Mouse (Mus musculus): ENCODE data around the gene Slain1. TPM values are rescaled to one million over a fixed set of nuclear protein-coding genes. Genes with fewer than 3 reads are reported as not detected.

The Slain1 gene
- polyA plus RNA-seq (2016; fragmentation: Nextera tagmentation; extraction: Ambion mirVana) = 27.8 and 29.5 TPM in 2 replicates

GRCm38 (mm10) chr14:103649896-103650334 lies at the start of gene Slain1:
Gene Slain1, plus strand, starts transcription at chr14:103650228.
- no peaks in the 10 kb centered on the region for H3K36me3 ChIP-seq (replicated peaks)
- peak; percentile 97 for ATAC-seq (ENCODE audit: low FRiP score)
- peak within 1 kb of the TSS; percentile 57 for H3K4me2 ChIP-seq
- H3K9me3 ChIP-seq = no peaks in the 10 kb centered on the region
- H3K4me1 ChIP-seq = peaks cover 53% of the 10 kb centered on the region
- under 1% methylated on average over 32 of the region's 32 CpGs for WGBS
- H3K27me3 ChIP-seq = no peaks in the 10 kb centered on the region
- peak within 1 kb of the TSS; percentile 99 for H3K27ac ChIP-seq
- H3K4me3 ChIP-seq (replicated peaks) = peak within 1 kb of the TSS; percentile 89
- H3K9ac ChIP-seq = peak within 1 kb of the TSS; percentile 95

GRCm38 (mm10) chr14:103608063-103608462 lies 42.0 kb upstream of the Slain1 start:
- no peak overlapping the region for H3K4me3 ChIP-seq (replicated peaks)
- 91% methylated on average over 8 of the region's 8 CpGs for WGBS
- no peak for ATAC-seq (ENCODE audit: low FRiP score)
- H3K36me3 ChIP-seq (replicated peaks) = no peaks in the 10 kb centered on the region
- no peaks in the 10 kb centered on the region for H3K27me3 ChIP-seq
- no peak overlapping the region for H3K9ac ChIP-seq
- no peak overlapping the region for H3K27ac ChIP-seq
- H3K4me1 ChIP-seq = no peaks in the 10 kb centered on the region
- H3K4me2 ChIP-seq = no peak overlapping the region
- H3K9me3 ChIP-seq = no peaks in the 10 kb centered on the region

DNA sequence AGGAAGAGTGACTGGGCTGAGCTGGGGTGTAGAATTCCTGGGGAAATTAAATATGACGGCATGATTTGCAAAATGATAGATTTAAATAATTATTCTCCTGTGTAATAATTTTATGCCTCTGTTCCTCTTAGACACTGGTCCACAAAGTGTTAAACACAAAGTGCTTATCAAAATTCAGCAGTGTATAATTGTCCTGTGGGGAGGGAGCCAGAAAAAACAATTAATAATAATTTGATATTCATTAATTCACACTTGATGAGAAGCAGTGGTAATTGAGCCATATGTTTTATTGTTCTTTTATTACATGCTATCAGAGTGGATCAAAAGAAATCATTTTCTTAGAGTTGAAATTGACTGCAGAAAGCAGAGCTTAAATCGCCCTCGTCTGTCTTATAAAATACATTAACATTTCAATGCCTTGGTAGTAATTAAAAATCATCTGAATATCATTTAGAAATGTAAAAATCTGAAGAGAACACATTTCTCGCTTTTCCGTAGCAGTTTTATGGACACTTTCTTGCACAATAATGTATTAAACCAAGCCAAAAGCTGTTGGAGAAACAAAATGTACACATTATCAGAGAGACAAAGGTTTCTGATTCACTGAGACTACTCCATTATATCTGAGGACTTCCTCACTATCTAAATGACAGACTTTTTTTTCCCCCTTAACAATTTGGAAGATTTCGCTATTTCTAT lies 36.3 kb upstream of the Slain1 start:
- H3K27me3 ChIP-seq = no peaks in the 10 kb centered on the region
- H3K9me3 ChIP-seq = no peaks in the 10 kb centered on the region
- H3K4me1 ChIP-seq = no peaks in the 10 kb centered on the region
- no peak overlapping the region for H3K9ac ChIP-seq
- peak; percentile 41; the same call in 1 of the 2 replicates for ATAC-seq (ENCODE audit: low FRiP score)
- WGBS = 67% methylated on average over 6 of the region's 6 CpGs
- no peak overlapping the region for H3K4me2 ChIP-seq
- H3K4me3 ChIP-seq (replicated peaks) = no peak overlapping the region
- H3K36me3 ChIP-seq (replicated peaks) = no peaks in the 10 kb centered on the region
- no peak overlapping the region for H3K27ac ChIP-seq

GRCm38 (mm10) chr14:103614272-103614587 lies 35.8 kb upstream of the Slain1 start:
- Histone ChIP-seq H3K27ac (no peak overlapping the region), H3K4me3 (replicated peaks) (no peak overlapping the region), H3K9me3 (no peaks in the 10 kb centered on the region), H3K4me1 (no peaks in the 10 kb centered on the region), H3K36me3 (replicated peaks) (no peaks in the 10 kb centered on the region), H3K27me3 (no peaks in the 10 kb centered on the region), H3K9ac (no peak overlapping the region), H3K4me2 (no peak overlapping the region)
- ATAC-seq (ENCODE audit: low FRiP score) = no peak
- WGBS = 87% methylated on average over 4 of the region's 4 CpGs

DNA sequence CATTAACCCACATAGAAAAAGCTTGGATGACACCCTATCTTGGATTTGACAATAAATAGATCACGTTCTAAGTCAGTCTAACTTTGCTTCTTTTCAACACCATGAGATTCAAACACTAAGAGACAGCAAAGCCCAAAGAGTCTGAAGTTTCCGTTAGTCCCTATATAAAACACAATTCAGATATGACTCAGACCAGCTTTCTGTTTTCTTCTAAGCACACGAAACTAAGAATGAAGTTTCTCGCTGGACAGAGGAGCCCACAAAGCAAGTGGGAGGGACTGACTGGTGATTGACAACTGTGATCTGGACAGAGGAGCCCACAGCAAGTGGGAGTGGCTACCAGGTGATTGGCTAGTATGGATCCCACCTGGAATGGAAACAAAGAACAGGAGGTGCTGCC lies 30.3 kb upstream of the Slain1 start:
- H3K36me3 ChIP-seq (replicated peaks) = no peaks in the 10 kb centered on the region
- H3K27me3 ChIP-seq = no peaks in the 10 kb centered on the region
- H3K27ac ChIP-seq = no peak overlapping the region
- no peak overlapping the region for H3K4me2 ChIP-seq
- no peak overlapping the region for H3K9ac ChIP-seq
- no peak overlapping the region for H3K4me3 ChIP-seq (replicated peaks)
- no peak for ATAC-seq (ENCODE audit: low FRiP score)
- H3K4me1 ChIP-seq = no peaks in the 10 kb centered on the region
- no peaks in the 10 kb centered on the region for H3K9me3 ChIP-seq
- WGBS = 91% methylated on average over 4 of the region's 4 CpGs

GRCm38 (mm10) chr14:103621207-103621606 lies 28.8 kb upstream of the Slain1 start:
- Histone ChIP-seq H3K9me3 (no peaks in the 10 kb centered on the region), H3K4me3 (replicated peaks) (no peak overlapping the region), H3K9ac (no peak overlapping the region), H3K4me1 (no peaks in the 10 kb centered on the region), H3K27me3 (no peaks in the 10 kb centered on the region), H3K27ac (no peak overlapping the region), H3K4me2 (no peak overlapping the region), H3K36me3 (replicated peaks) (no peaks in the 10 kb centered on the region)
- no peak for ATAC-seq (ENCODE audit: low FRiP score)
- 94% methylated on average over 2 of the region's 2 CpGs for WGBS

DNA sequence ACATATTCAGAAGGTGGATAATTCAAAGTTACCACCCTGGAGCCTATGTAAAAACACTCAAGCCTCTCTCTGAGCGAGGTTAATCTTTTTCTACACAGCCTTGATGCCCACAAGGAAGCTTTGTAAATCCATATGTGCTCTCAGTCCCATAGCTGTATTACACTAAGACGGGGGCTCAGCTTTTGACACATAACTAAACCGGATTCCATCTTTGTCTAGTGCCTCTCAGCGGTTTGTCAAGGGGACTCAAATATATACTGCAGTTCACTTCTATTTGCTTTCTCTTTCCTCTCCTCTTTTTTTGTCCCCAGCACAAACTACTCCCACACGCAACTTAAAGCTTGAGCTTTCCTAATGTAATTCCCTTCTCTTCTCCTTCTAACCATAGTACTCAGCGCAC lies 23.9 kb upstream of the Slain1 start:
- no peaks in the 10 kb centered on the region for H3K36me3 ChIP-seq (replicated peaks)

GRCm38 (mm10) chr14:103629639-103630364 lies 20.2 kb upstream of the Slain1 start:
- H3K27ac ChIP-seq = no peak overlapping the region
- H3K27me3 ChIP-seq = no peaks in the 10 kb centered on the region
- no peak for ATAC-seq (ENCODE audit: low FRiP score)
- H3K4me1 ChIP-seq = no peaks in the 10 kb centered on the region
- 90% methylated on average over 7 of the region's 7 CpGs for WGBS
- H3K4me2 ChIP-seq = no peak overlapping the region
- no peak overlapping the region for H3K4me3 ChIP-seq (replicated peaks)
- H3K9me3 ChIP-seq = 0 out of 2 replicates have a peak, but pooled peaks cover under 1% of the 10 kb centered on the region
- H3K36me3 ChIP-seq (replicated peaks) = no peaks in the 10 kb centered on the region
- H3K9ac ChIP-seq = no peak overlapping the region

More for the DNA sequence above, 23.9 kb upstream of the Slain1 start:
- no peak for ATAC-seq (ENCODE audit: low FRiP score)
- Histone ChIP-seq H3K9ac (no peak overlapping the region), H3K4me1 (no peaks in the 10 kb centered on the region), H3K4me3 (replicated peaks) (no peak overlapping the region), H3K27me3 (no peaks in the 10 kb centered on the region), H3K27ac (no peak overlapping the region), H3K9me3 (no peaks in the 10 kb centered on the region), H3K4me2 (no peak overlapping the region)
- WGBS = 89% methylated on average over 6 of the region's 6 CpGs

DNA sequence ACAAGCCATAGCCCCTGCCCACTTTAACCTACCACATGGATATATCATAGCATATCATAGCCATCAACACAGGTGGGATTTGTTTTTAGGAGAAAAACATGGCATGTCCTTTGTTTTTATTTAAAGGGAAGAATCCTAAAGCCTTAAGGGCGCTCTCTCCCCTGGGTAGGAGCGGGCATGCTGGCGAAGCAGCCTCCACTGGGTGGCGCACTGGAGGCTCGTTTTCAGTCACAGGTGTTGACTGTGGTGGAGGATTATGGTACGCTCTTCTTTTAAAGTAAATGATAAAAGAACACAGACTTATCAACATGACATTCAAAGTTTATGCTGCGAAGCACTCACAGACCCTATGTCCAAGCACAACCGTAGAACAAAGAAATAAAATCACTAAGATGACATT lies 19.5 kb upstream of the Slain1 start:
- Histone ChIP-seq H3K9ac (no peak overlapping the region), H3K27ac (no peak overlapping the region), H3K4me1 (no peaks in the 10 kb centered on the region), H3K9me3 (0 out of 2 replicates have a peak, but pooled peaks cover 3% of the 10 kb centered on the region), H3K36me3 (replicated peaks) (no peaks in the 10 kb centered on the region), H3K27me3 (no peaks in the 10 kb centered on the region), H3K4me3 (replicated peaks) (no peak overlapping the region), H3K4me2 (no peak overlapping the region)
- 71% methylated on average over 8 of the region's 8 CpGs for WGBS
- no peak for ATAC-seq (ENCODE audit: low FRiP score)

DNA sequence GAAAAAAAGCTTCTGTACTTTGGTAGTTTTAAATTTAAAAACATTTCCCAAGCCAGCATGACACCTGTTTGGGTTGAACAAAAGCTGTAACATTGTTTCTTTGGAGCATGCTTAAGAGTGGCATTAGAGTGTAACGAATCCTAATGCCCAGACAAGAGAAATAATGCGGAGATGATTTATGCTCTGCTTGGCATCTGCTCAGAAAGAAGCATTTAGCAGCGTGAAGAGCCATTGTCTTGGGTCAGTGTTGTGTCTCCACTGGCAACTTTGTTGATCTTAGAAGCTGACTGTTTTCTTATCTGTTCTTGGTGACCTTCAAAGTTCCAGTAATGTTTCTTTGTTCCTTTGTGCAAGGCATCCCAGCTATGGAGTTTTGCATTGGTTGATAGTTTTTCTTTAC lies 6.1 kb upstream of the Slain1 start:
- Histone ChIP-seq H3K36me3 (replicated peaks) (no peaks in the 10 kb centered on the region), H3K9ac (no peak overlapping the region), H3K4me3 (replicated peaks) (no peak overlapping the region), H3K4me1 (peaks cover 14% of the 10 kb centered on the region), H3K9me3 (no peaks in the 10 kb centered on the region), H3K27me3 (no peaks in the 10 kb centered on the region), H3K4me2 (no peak overlapping the region), H3K27ac (no peak overlapping the region)
- no peak for ATAC-seq (ENCODE audit: low FRiP score)
- 71% methylated on average over 3 of the region's 3 CpGs for WGBS

DNA sequence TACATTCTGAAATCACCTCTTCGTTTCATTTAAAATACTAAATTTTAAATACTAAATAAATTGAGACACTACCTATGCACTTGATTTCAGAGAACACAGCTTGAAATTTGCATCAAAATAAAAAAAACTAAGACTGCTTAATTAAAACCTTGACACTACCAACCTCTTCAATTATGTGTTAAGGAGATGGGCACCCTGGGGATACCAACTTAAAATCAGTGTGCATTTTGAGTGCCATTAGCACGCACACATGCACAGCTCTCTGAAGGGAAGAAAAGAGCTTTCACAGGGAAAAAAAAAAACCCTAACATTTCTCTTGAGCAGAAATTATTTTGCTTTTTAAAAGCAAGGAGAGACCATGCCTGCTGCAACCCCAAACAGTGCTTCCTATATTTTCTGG lies 2.0 kb upstream of the Slain1 start:
- no peak overlapping the region for H3K9ac ChIP-seq
- H3K27me3 ChIP-seq = no peaks in the 10 kb centered on the region
- H3K4me1 ChIP-seq = peaks cover 40% of the 10 kb centered on the region

DNA sequence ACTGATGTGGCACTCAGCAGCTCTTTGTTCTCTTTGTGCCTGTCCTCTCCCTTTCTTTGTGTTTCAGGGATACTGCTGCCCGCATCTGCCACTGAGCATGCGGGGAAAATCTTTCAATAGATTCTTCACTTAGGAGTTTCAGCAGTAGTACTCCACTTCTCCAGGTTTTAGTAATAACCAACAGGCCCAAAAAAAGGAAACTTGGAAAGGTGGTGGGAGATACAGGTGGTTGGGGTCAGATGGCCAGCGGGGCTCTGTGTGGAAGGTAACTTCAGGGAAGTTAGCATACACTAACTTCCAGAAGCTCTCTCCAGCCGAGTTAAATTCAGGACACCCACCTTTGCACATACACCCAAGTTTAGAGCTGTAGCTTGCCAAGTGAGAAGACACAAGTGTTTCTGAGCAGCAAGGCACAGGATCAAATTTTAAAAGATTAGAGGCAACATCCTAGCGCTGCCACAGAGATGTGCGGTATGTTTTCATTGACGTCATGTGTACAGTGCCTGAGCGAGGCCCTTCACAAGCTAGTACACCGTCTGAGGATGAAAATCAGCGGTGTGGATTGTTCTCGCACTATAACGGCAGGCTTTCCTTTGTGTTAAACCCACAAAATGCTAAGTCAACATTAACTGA lies 1.3 kb upstream of the Slain1 start:
- Histone ChIP-seq H3K27me3 (no peaks in the 10 kb centered on the region), H3K27ac (peak overlapping the region; percentile 74), H3K9me3 (no peaks in the 10 kb centered on the region), H3K9ac (no peak overlapping the region), H3K36me3 (replicated peaks) (no peaks in the 10 kb centered on the region), H3K4me1 (peaks cover 44% of the 10 kb centered on the region), H3K4me2 (peak overlapping the region; percentile 57), H3K4me3 (replicated peaks) (no peak overlapping the region)
- peak; percentile 16; the same call in 1 of the 2 replicates for ATAC-seq (ENCODE audit: low FRiP score)
- WGBS = 18% methylated on average over 12 of the region's 12 CpGs

More for the DNA sequence above, 2.0 kb upstream of the Slain1 start:
- Histone ChIP-seq H3K36me3 (replicated peaks) (no peaks in the 10 kb centered on the region), H3K27ac (peak overlapping the region; percentile 74; the same call in 1 of the 2 replicates), H3K9me3 (no peaks in the 10 kb centered on the region), H3K4me2 (peak overlapping the region; percentile 57; the same call in 1 of the 2 replicates), H3K4me3 (replicated peaks) (no peak overlapping the region)
- no peak for ATAC-seq (ENCODE audit: low FRiP score)
- 23% methylated on average over 2 of the region's 2 CpGs for WGBS
